In the genomic region with DNA sequence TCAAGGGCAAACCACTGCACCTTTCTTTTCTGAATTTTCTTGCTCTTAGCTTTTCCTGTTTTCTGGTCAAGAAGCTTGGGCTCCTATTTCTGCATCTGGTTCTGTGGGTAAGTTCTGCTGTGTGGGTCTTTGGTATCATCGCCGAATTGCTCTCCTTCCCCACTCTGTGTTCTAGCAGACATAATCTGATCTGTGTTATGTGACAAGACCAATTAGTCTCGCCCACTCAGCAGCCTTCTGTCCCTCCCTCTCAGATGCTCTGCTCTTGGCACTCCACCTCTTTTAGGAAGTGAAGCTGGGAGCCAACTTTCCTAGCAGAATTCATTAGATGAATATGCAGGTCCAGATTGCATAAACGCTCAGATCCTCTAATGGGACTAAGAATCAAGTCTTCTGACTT, we compare ENCODE assay signal across 13 mouse cellular contexts.
DNase-seq lines count a peak whose midpoint lies in the region; ATAC-seq lines count a peak whose summit lies in the region.
"Had no signal": no experiment of that assay in that cellular context is flagged by ENCODE, and none has a peak within 500 bp of the region (broad histone marks: within the 10 kb centered on the region; RNA-seq: fewer than 3 reads in every experiment).

No protein-coding gene starts in this region.

- H3K27ac ChIP-seq in embryonic facial prominence, embryonic 14.5 days (replicated peaks; ENCODE audit: low read depth, low read length) = no peak overlapping the region
- no peak overlapping the region for H3K27ac ChIP-seq in embryonic facial prominence, embryonic 10.5 days (replicated peaks)
- no peak overlapping the region for H3K27ac ChIP-seq in midbrain, embryonic 10.5 days (replicated peaks)
- H3K27ac ChIP-seq in midbrain, embryonic 13.5 days = no peak overlapping the region
- H3K27ac ChIP-seq: limb, embryonic 15.5 days had no signal

- no peak overlapping the region for H3K4me3 ChIP-seq in embryonic facial prominence, embryonic 14.5 days (ENCODE audit: low read depth, low read length)
- no peak overlapping the region for H3K4me3 ChIP-seq in embryonic facial prominence, embryonic 10.5 days
- H3K4me3 ChIP-seq in midbrain, embryonic 10.5 days = no peak overlapping the region
- H3K4me3 ChIP-seq in midbrain, embryonic 13.5 days (replicated peaks) = no peak overlapping the region
- H3K4me3 ChIP-seq: erythroblast, embryonic 14.5 days; limb, embryonic 15.5 days had no signal

- WGBS in embryonic facial prominence, embryonic 14.5 days = 63% methylated on average over 4 of the region's 4 CpGs
- 79% methylated on average over 4 of the region's 4 CpGs for WGBS in embryonic facial prominence, embryonic 10.5 days
- 63% methylated on average over 4 of the region's 4 CpGs for WGBS in midbrain, embryonic 10.5 days
- 64% methylated on average over 4 of the region's 4 CpGs for WGBS in midbrain, embryonic 13.5 days

- H3K27me3 ChIP-seq in embryonic facial prominence, embryonic 14.5 days (replicated peaks; ENCODE audit: control insufficient read depth, insufficient read depth, low read length) = no peaks in the 10 kb centered on the region
- no peaks in the 10 kb centered on the region for H3K27me3 ChIP-seq in embryonic facial prominence, embryonic 10.5 days (replicated peaks; ENCODE audit: low read depth, poor library complexity, severe bottlenecking)
- H3K27me3 ChIP-seq in midbrain, embryonic 10.5 days (ENCODE audit: low read depth, poor library complexity, severe bottlenecking) = no peaks in the 10 kb centered on the region
- H3K27me3 ChIP-seq in midbrain, embryonic 13.5 days = no peaks in the 10 kb centered on the region
- H3K27me3 ChIP-seq: limb, embryonic 15.5 days had no signal

- H3K9ac ChIP-seq in embryonic facial prominence, embryonic 14.5 days (ENCODE audit: low read depth, low read length) = no peak overlapping the region
- H3K9ac ChIP-seq in midbrain, embryonic 13.5 days (replicated peaks) = no peak overlapping the region
- H3K9ac ChIP-seq: limb, embryonic 15.5 days had no signal

- no peaks in the 10 kb centered on the region for H3K4me1 ChIP-seq in embryonic facial prominence, embryonic 14.5 days (ENCODE audit: control insufficient read depth, insufficient read depth, low read length)
- no peaks in the 10 kb centered on the region for H3K4me1 ChIP-seq in embryonic facial prominence, embryonic 10.5 days
- 0 out of 2 replicates have a peak, but pooled peaks cover 5% of the 10 kb centered on the region for H3K4me1 ChIP-seq in midbrain, embryonic 10.5 days
- no peaks in the 10 kb centered on the region for H3K4me1 ChIP-seq in midbrain, embryonic 13.5 days (replicated peaks)
- H3K4me1 ChIP-seq: limb, embryonic 15.5 days had no signal

- no peaks in the 10 kb centered on the region for H3K9me3 ChIP-seq in embryonic facial prominence, embryonic 14.5 days (ENCODE audit: control insufficient read depth, low read length)
- no peaks in the 10 kb centered on the region for H3K9me3 ChIP-seq in embryonic facial prominence, embryonic 10.5 days
- H3K9me3 ChIP-seq in midbrain, embryonic 10.5 days (replicated peaks) = no peaks in the 10 kb centered on the region
- H3K9me3 ChIP-seq in midbrain, embryonic 13.5 days = no peaks in the 10 kb centered on the region
- H3K9me3 ChIP-seq: G1E; limb, embryonic 15.5 days had no signal

- no peak for ATAC-seq in embryonic facial prominence, embryonic 14.5 days (ENCODE audit: low read depth)
- ATAC-seq in midbrain, embryonic 13.5 days = no peak
- ATAC-seq: intestine, embryonic 16.5 days had no signal

- DNase-seq in embryonic facial prominence, embryonic 14.5 days (ENCODE audit: low spot score) = peak; percentile 48
- no peak for DNase-seq in embryonic facial prominence, embryonic 10.5 days (ENCODE audit: low spot score)
- peak; percentile 12 for DNase-seq in midbrain, embryonic 10.5 days (ENCODE audit: low spot score)
- peak; percentile 86 to 87 for DNase-seq in layer of hippocampus, adult 8-10 months (ENCODE audit: low spot score in 2 of 2)
- DNase-seq in right cerebral cortex, postnatal 10 days (ENCODE audit: low spot score in 2 of 2) = peak; percentile 23 to 35
- no peak for DNase-seq in thymus, postnatal 36 days
- DNase-seq in thymus, postnatal 0 days (ENCODE audit: low spot score) = no peak
- DNase-seq: thymus, postnatal 14 days had no signal

- H3K36me3 ChIP-seq in embryonic facial prominence, embryonic 14.5 days (ENCODE audit: control insufficient read depth, insufficient read depth, low read length) = no peaks in the 10 kb centered on the region
- no peaks in the 10 kb centered on the region for H3K36me3 ChIP-seq in embryonic facial prominence, embryonic 10.5 days (replicated peaks)
- H3K36me3 ChIP-seq in midbrain, embryonic 10.5 days = no peaks in the 10 kb centered on the region
- H3K36me3 ChIP-seq in midbrain, embryonic 13.5 days = no peaks in the 10 kb centered on the region
- H3K36me3 ChIP-seq: G1E; limb, embryonic 15.5 days had no signal

- H3K4me2 ChIP-seq in embryonic facial prominence, embryonic 14.5 days (ENCODE audit: low read depth, low read length) = no peak overlapping the region
- H3K4me2 ChIP-seq in midbrain, embryonic 13.5 days (replicated peaks) = no peak overlapping the region
- H3K4me2 ChIP-seq: limb, embryonic 15.5 days had no signal

Comparison
In these comparisons a context has a peak if more than half of its experiments do, and no peak if none do; other contexts are left out.
1. DNase-seq: peak in embryonic facial prominence, embryonic 14.5 days (single experiment), midbrain, embryonic 10.5 days (single experiment), layer of hippocampus, adult 8-10 months (2 of 2) and right cerebral cortex, postnatal 10 days (2 of 2); none in embryonic facial prominence, embryonic 10.5 days (single experiment), thymus, postnatal 36 days (0 of 2) and thymus, postnatal 0 days (single experiment).